Mouse (Mus musculus) MEL (cell line): ENCODE measurements around the gene Kifc5b. TPM values are rescaled to one million over a fixed set of nuclear protein-coding genes. Genes with fewer than 3 reads are reported as not detected.

ENCODE experiments used
- DNase-seq: peaks from one replicate; pipeline ENCODE4 v3.0.0; 2011; ENCODE audit warnings: low read depth, low spot score
- H3K27ac ChIP-seq: 2 replicates; pipeline ENCODE4 v1.5.1; 2012; ENCODE audit warnings: low read depth, mild to moderate bottlenecking, control low read depth, low read length, moderate library complexity; ENCODE audit not compliant: control insufficient read depth
- H3K27me3 ChIP-seq, 2 experiments: fragments of 150-350 bp in 1 of 2; sonication (generic) in 1 of 2; 2 replicates each; pipeline ENCODE4 v1.6.1; 2012; ENCODE audit warnings: low read length in 2 of 2, mild to moderate bottlenecking in 2 of 2, improper control_type of control experiment in 1 of 2, moderate library complexity in 1 of 2; ENCODE audit not compliant: insufficient read depth in 2 of 2, control insufficient read depth in 1 of 2
- H3K36me3 ChIP-seq, 2 experiments: 2 replicates each; pipeline ENCODE4 v1.6.1; 2012 to 2014; ENCODE audit warnings: low read length in 2 of 2, improper control_type of control experiment in 1 of 2, inconsistent platforms in 1 of 2, mild to moderate bottlenecking in 1 of 2; ENCODE audit not compliant: insufficient read depth in 2 of 2, control insufficient read depth in 1 of 2
- H3K4me1 ChIP-seq, 2 experiments: fragments of 150-350 bp in 1 of 2; sonication (generic) in 1 of 2; 2 replicates each; pipeline ENCODE4 v1.6.1; 2012; ENCODE audit warnings: low read length in 2 of 2, improper control_type of control experiment in 1 of 2, mild to moderate bottlenecking in 1 of 2; ENCODE audit not compliant: insufficient read depth in 2 of 2, control insufficient read depth in 1 of 2
- H3K4me3 ChIP-seq, 2 experiments: fragments of 150-350 bp in 1 of 2; sonication (generic) in 1 of 2; 2 replicates each; pipeline ENCODE4 v1.5.1; 2012; ENCODE audit warnings: low read depth in 2 of 2, low read length in 2 of 2, mild to moderate bottlenecking in 2 of 2, moderate library complexity in 2 of 2, control low read depth in 1 of 2, improper control_type of control experiment in 1 of 2; ENCODE audit not compliant: control insufficient read depth in 1 of 2, insufficient read depth in 1 of 2
- H3K79me2 ChIP-seq: 2 replicates; pipeline ENCODE4 v1.6.1; 2012; ENCODE audit warnings: mild to moderate bottlenecking, low read length, moderate library complexity; ENCODE audit not compliant: control insufficient read depth, poor library complexity, insufficient read depth
- H3K9ac ChIP-seq: 2 replicates; pipeline ENCODE4 v1.6.1; 2012; ENCODE audit warnings: low read depth, mild to moderate bottlenecking, control low read depth, low read length, moderate library complexity; ENCODE audit not compliant: control insufficient read depth, poor library complexity, severe bottlenecking
- H3K9me3 ChIP-seq: fragments of 150-350 bp; sonication (generic); replicated peaks from 2 replicates; pipeline ENCODE4 v1.6.1; 2012; ENCODE audit warnings: mild to moderate bottlenecking, low read length, improper control_type of control experiment, moderate library complexity; ENCODE audit not compliant: insufficient read depth
- BHLHE40 ChIP-seq: IDR thresholded peaks from 2 replicates; pipeline ENCODE4 v1.6.1; 2012; ENCODE audit warnings: low read depth, mild to moderate bottlenecking, inconsistent platforms, low read length, improper control_type of control experiment, borderline replicate concordance
- CHD1 ChIP-seq: IDR thresholded peaks from 2 replicates; pipeline ENCODE4 v1.6.1; 2012; ENCODE audit warnings: low read depth, mild to moderate bottlenecking, inconsistent platforms, low read length, improper control_type of control experiment
- CHD2 ChIP-seq: IDR thresholded peaks from 2 replicates; pipeline ENCODE4 v1.6.1; 2011; ENCODE audit warnings: low read length, improper control_type of control experiment
- CTCF ChIP-seq, 3 experiments: IDR thresholded peaks in 2 of 3; conservative IDR thresholded peaks in 1 of 3; 2 replicates each; pipeline ENCODE4 v1.5.1; 2011 to 2012; ENCODE audit warnings: low read length in 3 of 3, low read depth in 2 of 3, mild to moderate bottlenecking in 2 of 3, improper control_type of control experiment in 1 of 3, inconsistent platforms in 1 of 3, mixed read lengths in 1 of 3, moderate library complexity in 1 of 3; ENCODE audit not compliant: control insufficient read depth in 1 of 3, insufficient read depth in 1 of 3, poor library complexity in 1 of 3, severe bottlenecking in 1 of 3
- ELF1 ChIP-seq: IDR thresholded peaks from 2 replicates; pipeline ENCODE4 v1.6.1; 2014; ENCODE audit warnings: low read depth, mild to moderate bottlenecking, inconsistent platforms, low read length, improper control_type of control experiment, moderate library complexity
- EP300 ChIP-seq, 2 experiments: IDR thresholded peaks; 2 replicates each; pipeline ENCODE4 v1.6.1; 2011; ENCODE audit warnings: improper control_type of control experiment in 2 of 2, low read length in 2 of 2, low read depth in 1 of 2, mild to moderate bottlenecking in 1 of 2
- ETS1 ChIP-seq: IDR thresholded peaks from 2 replicates; pipeline ENCODE4 v1.6.1; 2012; ENCODE audit warnings: low read depth, mild to moderate bottlenecking, inconsistent platforms, low read length, improper control_type of control experiment, moderate library complexity
- GABPA ChIP-seq: IDR thresholded peaks from 2 replicates; pipeline ENCODE4 v1.6.1; 2012; ENCODE audit warnings: low read depth, mild to moderate bottlenecking, inconsistent platforms, low read length, improper control_type of control experiment, moderate library complexity
- HCFC1 ChIP-seq: IDR thresholded peaks from 2 replicates; pipeline ENCODE4 v1.6.1; 2012; ENCODE audit warnings: low read depth, mild to moderate bottlenecking, inconsistent platforms, low read length, improper control_type of control experiment, moderate library complexity
- KAT2A ChIP-seq: conservative IDR thresholded peaks from 2 replicates; pipeline ENCODE4 v1.6.1; 2012; ENCODE audit warnings: low read depth, low read length, improper control_type of control experiment, inconsistent platforms
- MAX ChIP-seq: IDR thresholded peaks from 2 replicates; pipeline ENCODE4 v1.6.1; 2011; ENCODE audit warnings: low read length, improper control_type of control experiment
- MAZ ChIP-seq: IDR thresholded peaks from 2 replicates; pipeline ENCODE4 v1.6.1; 2012; ENCODE audit warnings: low read depth, mild to moderate bottlenecking, inconsistent platforms, low read length, improper control_type of control experiment
- MXI1 ChIP-seq: IDR thresholded peaks from 2 replicates; pipeline ENCODE4 v1.6.1; 2011; ENCODE audit warnings: mild to moderate bottlenecking, low read depth, low read length, improper control_type of control experiment
- MYC ChIP-seq: IDR thresholded peaks from 2 replicates; pipeline ENCODE4 v1.6.1; 2011; ENCODE audit warnings: low read depth, mild to moderate bottlenecking, low read length, improper control_type of control experiment, moderate library complexity
- NELFE ChIP-seq: IDR thresholded peaks from 2 replicates; pipeline ENCODE4 v1.6.1; 2011; ENCODE audit warnings: low read depth, low read length, improper control_type of control experiment
- NRF1 ChIP-seq: IDR thresholded peaks from 2 replicates; pipeline ENCODE4 v1.6.1; 2014; ENCODE audit warnings: low read depth, mild to moderate bottlenecking, inconsistent platforms, low read length, improper control_type of control experiment, moderate library complexity; ENCODE audit not compliant: poor library complexity, insufficient read depth, severe bottlenecking
- POLR2A ChIP-seq, 2 experiments: IDR thresholded peaks; 2 replicates each; pipeline ENCODE4 v1.6.1; 2011 to 2012; ENCODE audit warnings: low read length in 2 of 2, mild to moderate bottlenecking in 2 of 2, control low read depth in 1 of 2, improper control_type of control experiment in 1 of 2, low read depth in 1 of 2, moderate library complexity in 1 of 2; ENCODE audit not compliant: control insufficient read depth in 1 of 2, insufficient read depth in 1 of 2, poor library complexity in 1 of 2
- POLR2AphosphoS2 ChIP-seq: IDR thresholded peaks from 2 replicates; pipeline ENCODE4 v1.6.1; 2011; ENCODE audit warnings: low read length, improper control_type of control experiment
- RAD21 ChIP-seq: IDR thresholded peaks from 2 replicates; pipeline ENCODE4 v1.6.1; 2011; ENCODE audit warnings: mild to moderate bottlenecking, low read depth, low read length, improper control_type of control experiment
- RCOR1 ChIP-seq: IDR thresholded peaks from 2 replicates; pipeline ENCODE4 v1.6.1; 2012; ENCODE audit warnings: low read depth, mild to moderate bottlenecking, inconsistent platforms, low read length, improper control_type of control experiment
- SIN3A ChIP-seq: IDR thresholded peaks from 2 replicates; pipeline ENCODE4 v1.6.1; 2012; ENCODE audit warnings: low read length, improper control_type of control experiment, inconsistent platforms
- SMC3 ChIP-seq: IDR thresholded peaks from 2 replicates; pipeline ENCODE4 v1.6.1; 2011; ENCODE audit warnings: low read depth, low read length, improper control_type of control experiment
- TAL1 ChIP-seq: IDR thresholded peaks from 2 replicates; pipeline ENCODE4 v1.6.1; 2012; ENCODE audit warnings: mild to moderate bottlenecking, inconsistent platforms, low read length, moderate library complexity, mixed read lengths
- TBP ChIP-seq: IDR thresholded peaks from 2 replicates; pipeline ENCODE4 v1.8.0; 2011; ENCODE audit warnings: low read depth, low read length, improper control_type of control experiment
- TCF12 ChIP-seq: IDR thresholded peaks from 2 replicates; pipeline ENCODE4 v1.6.1; 2014; ENCODE audit warnings: low read depth, mild to moderate bottlenecking, inconsistent platforms, low read length, improper control_type of control experiment, moderate library complexity
- UBTF ChIP-seq: IDR thresholded peaks from 2 replicates; pipeline ENCODE4 v1.6.1; 2012; ENCODE audit warnings: low read depth, mild to moderate bottlenecking, inconsistent platforms, low read length, improper control_type of control experiment, moderate library complexity, borderline replicate concordance; ENCODE audit not compliant: insufficient read depth
- USF1 ChIP-seq: IDR thresholded peaks from 2 replicates; pipeline ENCODE4 v1.6.1; 2014; ENCODE audit warnings: low read depth, mild to moderate bottlenecking, inconsistent platforms, low read length, improper control_type of control experiment, moderate library complexity
- USF2 ChIP-seq, 2 experiments: IDR thresholded peaks; 2 replicates each; pipeline ENCODE4 v1.6.1; 2011 to 2012; ENCODE audit warnings: improper control_type of control experiment in 2 of 2, low read length in 2 of 2, borderline replicate concordance in 1 of 2, inconsistent platforms in 1 of 2, low read depth in 1 of 2, mild to moderate bottlenecking in 1 of 2; ENCODE audit not compliant: insufficient read depth in 1 of 2
- ZKSCAN1 ChIP-seq: IDR thresholded peaks from 2 replicates; pipeline ENCODE4 v1.6.1; 2012; ENCODE audit warnings: low read depth, mild to moderate bottlenecking, inconsistent platforms, low read length, improper control_type of control experiment, moderate library complexity
- ZMIZ1 ChIP-seq: IDR thresholded peaks from 2 replicates; pipeline ENCODE4 v1.6.1; 2012; ENCODE audit warnings: low read depth, mild to moderate bottlenecking, inconsistent platforms, low read length, improper control_type of control experiment, moderate library complexity
- ZNF384 ChIP-seq: IDR thresholded peaks from 2 replicates; pipeline ENCODE4 v1.6.1; 2012; ENCODE audit warnings: low read depth, mild to moderate bottlenecking, inconsistent platforms, low read length, improper control_type of control experiment
- polyA plus RNA-seq, 2 experiments: library from polyadenylated mRNA; stranded (reverse) in 1 of 2; unstranded in 1 of 2; fragments of >175 nt in 1 of 2; fragments of >200 nt in 1 of 2; gene quantifications; 2 replicates each; pipeline versions ENCODE4 v1.2.1 to v1.2.4; 2012; ENCODE audit warnings: low replicate concordance in 2 of 2, low read depth in 1 of 2; ENCODE audit not compliant: insufficient read length in 2 of 2, insufficient read depth in 1 of 2, missing spikeins in 1 of 2
- total RNA-seq: library from RNA; depleted of rRNA; stranded (reverse); fragments of 300-350 nt; gene quantifications from 2 replicates; pipeline ENCODE4 v1.2.3, GENCODE M21; 2012; rRNA removed

Kifc5b gene
- 10.6 and 10.8 TPM in 2 replicates for total RNA-seq
- 100 to 1,000 TPM in 1 of 2 experiments, 10 to 100 TPM in 1; 45.4 to 111 TPM for polyA plus RNA-seq

DNA sequence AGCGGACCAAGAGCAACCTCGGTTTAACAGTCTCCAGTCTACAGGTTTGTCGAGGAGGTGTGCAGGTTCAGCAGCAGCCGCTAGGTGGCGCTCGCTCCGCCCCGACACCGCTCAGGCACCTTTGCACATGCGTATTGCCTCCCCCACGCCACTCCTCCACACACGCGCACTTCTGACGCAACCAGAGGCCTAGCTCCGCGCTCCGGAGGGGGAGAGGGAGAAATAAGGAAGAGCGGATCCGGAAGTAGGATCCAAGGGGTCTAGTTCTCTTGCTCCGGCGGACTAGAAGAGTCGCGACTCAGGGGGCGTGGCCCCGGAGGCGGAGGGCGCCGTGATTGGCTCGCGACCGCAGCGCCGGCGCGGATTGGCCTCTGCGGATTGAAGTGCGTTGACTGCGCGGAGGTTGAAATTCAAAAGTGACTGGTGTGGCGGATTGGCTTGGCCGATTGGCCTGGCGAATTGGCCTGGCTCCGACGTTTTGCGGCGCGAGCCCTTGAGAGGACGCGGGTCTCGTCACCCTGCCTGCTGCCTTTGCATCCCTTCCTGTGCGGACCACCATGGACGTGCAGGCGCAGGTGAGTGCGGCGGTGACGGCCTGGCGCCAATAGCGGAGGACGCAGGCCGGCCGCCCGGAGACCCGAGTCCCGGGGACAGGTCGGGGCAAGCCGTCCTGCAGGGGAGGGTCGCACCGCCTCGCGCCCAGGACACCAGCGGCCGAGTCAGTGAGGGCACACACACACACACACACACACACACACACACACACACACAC is at the start of gene Kifc5b:
Gene Kifc5b, plus strand, starts transcription at position 381 of the 772 bp plus-strand sequence.
- Histone ChIP-seq H3K27ac (peak within 1 kb of the TSS; percentile 77), H3K4me1 (peaks cover 6 to 7% of the 10 kb centered on the region in 2 experiments; a peak in 3 of 4 replicates), H3K9ac (peak within 1 kb of the TSS; percentile 95), H3K4me3 (peak within 1 kb of the TSS; percentile 79 to 93), H3K79me2 (peaks cover 26% of the 10 kb centered on the region), H3K27me3 (no peaks in the 10 kb centered on the region), H3K9me3 (no peaks in the 10 kb centered on the region), H3K36me3 (peaks cover 6 to 8% of the 10 kb centered on the region in 2 experiments)
- no peak for TF ChIP-seq ZNF384
- peak; percentile 52; the same call in 1 of the 2 replicates for TF ChIP-seq USF1
- peak; percentile 96 for TF ChIP-seq ELF1
- TF ChIP-seq HCFC1: peak; percentile 91
- TF ChIP-seq TCF12: peak; percentile 60; the same call in 1 of the 2 replicates
- no peak for TF ChIP-seq UBTF
- TF ChIP-seq TAL1: no peak
- TF ChIP-seq POLR2A (IDR thresholded peaks at IDR 0.05; ENCODE audit: control insufficient read depth in 1 of 2, insufficient read depth in 1 of 2, low read depth in 1 of 2, low read length in 2 of 2, poor library complexity in 1 of 2): peak; percentile 86 to 88
- TF ChIP-seq USF2 (IDR thresholded peaks at IDR 0.05; ENCODE audit: borderline replicate concordance in 1 of 2, insufficient read depth in 1 of 2, low read depth in 1 of 2, low read length in 2 of 2): no peak
- peak; percentile 95 for TF ChIP-seq NRF1
- TF ChIP-seq RCOR1: 0 out of 2 replicates have a peak, but pooled peaks have one; percentile 26
- peak; percentile 94 for TF ChIP-seq MYC
- TF ChIP-seq BHLHE40: no peak
- peak; percentile 92 for TF ChIP-seq MXI1
- TF ChIP-seq SMC3: peak; percentile 81
- TF ChIP-seq SIN3A: peak; percentile 95
- TF ChIP-seq MAX: peak; percentile 86
- TF ChIP-seq CTCF (IDR thresholded peaks at IDR 0.05 in 2 of 3, conservative IDR thresholded peaks at IDR 0.05 in 1 of 3; ENCODE audit: control insufficient read depth in 1 of 3, insufficient read depth in 1 of 3, low read depth in 2 of 3, low read length in 3 of 3, poor library complexity in 1 of 3, severe bottlenecking in 1 of 3): peak; percentile 88 to 99 (median 97)
- TF ChIP-seq EP300 (IDR thresholded peaks at IDR 0.05; ENCODE audit: low read depth in 1 of 2, low read length in 2 of 2): peak in 1 of 2 experiments; percentile 44; a peak in 1 of 4 replicates
- no peak for TF ChIP-seq GABPA
- TF ChIP-seq KAT2A: no peak; the same call in 1 of the 2 replicates
- TF ChIP-seq CHD1: no peak
- no peak for TF ChIP-seq CHD2
- TF ChIP-seq MAZ: peak; percentile 65; the same call in 1 of the 2 replicates
- peak; percentile 77 for TF ChIP-seq TBP
- peak; percentile 81 for TF ChIP-seq POLR2AphosphoS2
- TF ChIP-seq NELFE: peak; percentile 83
- TF ChIP-seq ZKSCAN1: no peak
- TF ChIP-seq ETS1: peak; percentile 75; the same call in 1 of the 2 replicates
- peak; percentile 50 for TF ChIP-seq RAD21
- TF ChIP-seq ZMIZ1: peak; percentile 84; the same call in 1 of the 2 replicates
- DNase-seq: peak; percentile 99
